Mouse (Mus musculus) thymus, adult 2 months (tissue): Measurements from ENCODE around the gene Hist1h3c. TPM values are rescaled to one million over a fixed set of nuclear protein-coding genes. Genes with fewer than 3 reads are reported as not detected.
"Not testable (repeated sequence)": the region's sequence is repeated elsewhere in the genome, so short reads cannot be mapped to it uniquely, and the experiment has no call there.

Experiments
- DNase-seq: peaks from one replicate; pipeline ENCODE4 v3.0.0; 2021
- H3K27ac ChIP-seq: fragments of 200-500 bp; 2 replicates; pipeline ENCODE4 v1.5.1; 2012; ENCODE audit warnings: low read length, control low read depth; ENCODE audit not compliant: control insufficient read depth, insufficient read depth
- H3K27me3 ChIP-seq: fragments of 200-500 bp; 2 replicates; pipeline ENCODE4 v1.6.1; 2012; ENCODE audit warnings: mild to moderate bottlenecking, low read length, moderate library complexity, mixed read lengths; ENCODE audit not compliant: control insufficient read depth, insufficient read depth
- H3K36me3 ChIP-seq: fragments of 200-500 bp; 2 replicates; pipeline ENCODE4 v1.6.1; 2012; ENCODE audit warnings: mild to moderate bottlenecking, low read length, moderate library complexity; ENCODE audit not compliant: control insufficient read depth, insufficient read depth
- H3K4me1 ChIP-seq: fragments of 200-500 bp; replicated peaks from 2 replicates; pipeline ENCODE4 v1.6.1; 2012; ENCODE audit warnings: low read length; ENCODE audit not compliant: control insufficient read depth, insufficient read depth
- H3K4me3 ChIP-seq: fragments of 200-500 bp; 2 replicates; pipeline ENCODE4 v1.5.1; 2012; ENCODE audit warnings: mild to moderate bottlenecking, low read length, control low read depth, moderate library complexity; ENCODE audit not compliant: control insufficient read depth, insufficient read depth
- CTCF ChIP-seq: fragments of 200-500 bp; IDR thresholded peaks from 2 replicates; pipeline ENCODE4 v1.5.1; 2012; ENCODE audit warnings: mild to moderate bottlenecking, control low read depth, low read length, moderate library complexity, borderline replicate concordance; ENCODE audit not compliant: control insufficient read depth, poor library complexity, insufficient read depth; ENCODE audit errors: extremely low read depth
- POLR2A ChIP-seq: fragments of 200-500 bp; IDR thresholded peaks from 2 replicates; pipeline ENCODE4 v1.6.1; 2012; ENCODE audit warnings: mild to moderate bottlenecking, low read length, control low read depth, moderate library complexity; ENCODE audit not compliant: control insufficient read depth, poor library complexity, insufficient read depth; ENCODE audit errors: extremely low read depth
- WGBS: fragments of 180-500 bp; shearing (Covaris S2); methylation state at CpG from one replicate; pipeline ENCODE4 v1.1.7; 2018; 5-methylcytosine and 5-hydroxymethylcytosine counted together
- polyA plus RNA-seq: library from polyadenylated mRNA; depleted of rRNA; stranded (reverse); fragments of >200 nt; gene quantifications from 2 replicates; pipeline ENCODE4 v1.2.3, GENCODE M21; 2012

The Hist1h3c gene
- polyA plus RNA-seq, 1 experiment = 377 TPM

- TF ChIP-seq CTCF (no peak), POLR2A (no peak)
- DNase-seq = no peak
- under 1% methylated on average over 11 of the region's 11 CpGs for WGBS
- H3K4me3 ChIP-seq = peak overlapping the region; percentile 41
- no peaks in the 10 kb centered on the region for H3K27me3 ChIP-seq
- H3K4me1 ChIP-seq = 0 out of 2 replicates have a peak, but pooled peaks cover 2% of the 10 kb centered on the region
- peak overlapping the region; percentile 86 for H3K27ac ChIP-seq
- no peaks in the 10 kb centered on the region for H3K36me3 ChIP-seq
Measured at GRCm38 (mm10) chr13:23751478-23751956, 6.1 kb upstream of the Hist1h3c start.

GRCm38 (mm10) chr13:23750839-23751477, 5.6 kb upstream of the Hist1h3c start, which contains the start of gene Hist1h2ab:
Hist1h2ab (plus strand) TSS chr13:23751126.
- TF ChIP-seq CTCF (0 out of 2 replicates have a peak, but pooled peaks have one; percentile 10), POLR2A (peak; percentile 60; the same call in 1 of the 2 replicates)
- H3K27ac ChIP-seq = peak within 1 kb of the TSS; percentile 86
- peak; percentile 63 for DNase-seq
- peak within 1 kb of the TSS; percentile 41 for H3K4me3 ChIP-seq
- H3K27me3 ChIP-seq, H3K4me1 ChIP-seq, H3K36me3 ChIP-seq: not testable (repeated sequence)
- under 1% methylated on average over 32 of the region's 47 CpGs for WGBS

- Histone ChIP-seq H3K36me3 (no peaks in the 10 kb centered on the region), H3K27me3 (no peaks in the 10 kb centered on the region), H3K27ac (no peak overlapping the region), H3K4me1 (peaks cover 4% of the 10 kb centered on the region), H3K4me3 (no peak overlapping the region)
- no peak for DNase-seq
- WGBS = 96% methylated on average over 5 of the region's 5 CpGs
- TF ChIP-seq CTCF (no peak), POLR2A (no peak)
Measured at GRCm38 (mm10) chr13:23749563-23750121, 4.2 kb upstream of the Hist1h3c start.

GRCm38 (mm10) chr13:23747892-23748288, 2.5 kb upstream of the Hist1h3c start:
- TF ChIP-seq POLR2A = no peak
- TF ChIP-seq CTCF = no peak
- Histone ChIP-seq H3K4me3 (no peak overlapping the region), H3K4me1 (peaks cover 4% of the 10 kb centered on the region), H3K36me3 (no peaks in the 10 kb centered on the region), H3K27me3 (no peaks in the 10 kb centered on the region), H3K27ac (peak overlapping the region; percentile 70; the same call in 1 of the 2 replicates)
- no peak for DNase-seq
- 14% methylated on average over 4 of the region's 4 CpGs for WGBS

GRCm38 (mm10) chr13:23747081-23747891, 1.9 kb upstream of the Hist1h3c start:
- Histone ChIP-seq H3K36me3 (no peaks in the 10 kb centered on the region), H3K27me3 (no peaks in the 10 kb centered on the region), H3K4me1 (peaks cover 4% of the 10 kb centered on the region), H3K4me3 (peak overlapping the region; percentile 15), H3K27ac (peak overlapping the region; percentile 63)
- TF ChIP-seq CTCF (no peak), POLR2A (no peak)
- WGBS = 6% methylated on average over 11 of the region's 13 CpGs
- no peak for DNase-seq

GRCm38 (mm10) chr13:23746201-23747080, 1.0 kb upstream of the Hist1h3c start, which contains the start of gene Hist1h2bb:
Hist1h2bb (plus strand) TSS chr13:23746734.
- H3K27me3 ChIP-seq, H3K4me1 ChIP-seq, H3K36me3 ChIP-seq: not testable (repeated sequence)
- Histone ChIP-seq H3K27ac (peak within 1 kb of the TSS; percentile 95), H3K4me3 (peak within 1 kb of the TSS; percentile 60)
- TF ChIP-seq POLR2A = peak; percentile 45; the same call in 1 of the 2 replicates
- TF ChIP-seq CTCF = peak; percentile 64; the same call in 1 of the 2 replicates
- peak; percentile 72 for DNase-seq
- WGBS = under 1% methylated on average over 42 of the region's 58 CpGs
